Mouse (Mus musculus) intestine, embryonic 14.5 days (tissue): ENCODE measurements around the gene Tpsb2. TPM values are rescaled to one million over a fixed set of nuclear protein-coding genes. Genes with fewer than 3 reads are reported as not detected.
A peak's percentile ranks its signal among the peaks of the same experiment; 100 is the strongest.

Source experiments
- ATAC-seq: fragments of 200-750 bp; cut with Nextera tagmentation; replicated peaks from 2 replicates; pipeline ENCODE4 v1.8.0; 2017; ENCODE audit warnings: low read depth, moderate number of reproducible peaks, moderate TSS enrichment, moderate library complexity; ENCODE audit not compliant: low FRiP score, low TSS enrichment
- DNase-seq: peaks from one replicate; pipeline ENCODE4 v3.0.0-alpha.2; 2018; ENCODE audit warnings: low spot score
- H3K27ac ChIP-seq: fragments of 300-500 bp; sonication (generic); 2 replicates; pipeline ENCODE4 v1.5.1; 2014; ENCODE audit warnings: low read depth, mild to moderate bottlenecking, control low read depth
- H3K27me3 ChIP-seq: fragments of 300-500 bp; sonication (generic); replicated peaks from 2 replicates; pipeline ENCODE4 v1.6.1; 2014; ENCODE audit warnings: low read length, control low read depth; ENCODE audit not compliant: control insufficient read depth, insufficient read depth
- H3K36me3 ChIP-seq: fragments of 300-500 bp; sonication (generic); 2 replicates; pipeline ENCODE4 v1.6.1; 2014; ENCODE audit warnings: low read length, control low read depth; ENCODE audit not compliant: control insufficient read depth, insufficient read depth
- H3K4me1 ChIP-seq: fragments of 300-500 bp; sonication (generic); replicated peaks from 2 replicates; pipeline ENCODE4 v1.6.1; 2014; ENCODE audit warnings: low read length, control low read depth, mixed read lengths; ENCODE audit not compliant: control insufficient read depth, insufficient read depth
- H3K4me2 ChIP-seq: fragments of 300-500 bp; sonication (generic); 2 replicates; pipeline ENCODE4 v1.6.1; 2014; ENCODE audit warnings: low read length
- H3K4me3 ChIP-seq: fragments of 300-500 bp; sonication (generic); 2 replicates; pipeline ENCODE4 v1.5.1; 2014; ENCODE audit warnings: low read depth, low read length, control low read depth, mixed read lengths
- H3K9ac ChIP-seq: fragments of 300-500 bp; sonication (generic); 2 replicates; pipeline ENCODE4 v1.6.1; 2014; ENCODE audit warnings: mild to moderate bottlenecking, low read length
- H3K9me3 ChIP-seq: fragments of 300-500 bp; sonication (generic); 2 replicates; pipeline ENCODE4 v1.6.1; 2016; ENCODE audit warnings: low read length, control low read depth; ENCODE audit not compliant: control insufficient read depth
- WGBS: fragments of 180-500 bp; shearing (Covaris S2); extraction: QIAGEN DNeasy Blood & Tissue Kit; methylation state at CpG from one replicate; pipeline ENCODE4 v1.1.7; 2014; 5-methylcytosine and 5-hydroxymethylcytosine counted together
- polyA plus RNA-seq: library from polyadenylated mRNA; unstranded; fragments of >200 nt; fragmentation: Nextera tagmentation; extraction: Ambion mirVana; gene quantifications from 2 replicates; pipeline ENCODE4 v1.2.1, GENCODE M21; 2014

The Tpsb2 gene
- polyA plus RNA-seq, 1 experiment from 2014 or later: 0.66 TPM

GRCm38 (mm10) chr17:25400443-25400842, 34.3 kb downstream of the Tpsb2 start:
- Histone ChIP-seq H3K36me3 (0 out of 2 replicates have a peak, but pooled peaks cover 10% of the 10 kb centered on the region), H3K4me2 (no peak overlapping the region), H3K4me1 (peaks cover 13% of the 10 kb centered on the region), H3K27ac (no peak overlapping the region), H3K9me3 (no peaks in the 10 kb centered on the region), H3K4me3 (no peak overlapping the region), H3K9ac (no peak overlapping the region), H3K27me3 (no peaks in the 10 kb centered on the region)
- WGBS: 10% methylated on average over 7 of the region's 7 CpGs
- DNase-seq: peak; percentile 89
- ATAC-seq: no peak

GRCm38 (mm10) chr17:25401491-25401890, 35.4 kb downstream of the Tpsb2 start:
- 49% methylated on average over 4 of the region's 4 CpGs for WGBS
- peaks cover 24% of the 10 kb centered on the region for H3K4me1 ChIP-seq
- no peak overlapping the region for H3K9ac ChIP-seq
- H3K36me3 ChIP-seq: no peaks in the 10 kb centered on the region
- no peak overlapping the region for H3K4me3 ChIP-seq
- no peak for ATAC-seq
- H3K4me2 ChIP-seq: no peak overlapping the region
- no peaks in the 10 kb centered on the region for H3K9me3 ChIP-seq
- no peak overlapping the region for H3K27ac ChIP-seq
- no peak for DNase-seq
- no peaks in the 10 kb centered on the region for H3K27me3 ChIP-seq

GRCm38 (mm10) chr17:25402224-25402623, 36.1 kb downstream of the Tpsb2 start:
- H3K4me1 ChIP-seq: peaks cover 31% of the 10 kb centered on the region
- H3K9me3 ChIP-seq: no peaks in the 10 kb centered on the region
- ATAC-seq (no peak), DNase-seq (no peak)
- H3K27me3 ChIP-seq: no peaks in the 10 kb centered on the region
- H3K27ac ChIP-seq: no peak overlapping the region
- no peak overlapping the region for H3K9ac ChIP-seq
- 87% methylated on average over 13 of the region's 13 CpGs for WGBS
- H3K4me3 ChIP-seq: no peak overlapping the region
- no peak overlapping the region for H3K4me2 ChIP-seq
- no peaks in the 10 kb centered on the region for H3K36me3 ChIP-seq

DNA sequence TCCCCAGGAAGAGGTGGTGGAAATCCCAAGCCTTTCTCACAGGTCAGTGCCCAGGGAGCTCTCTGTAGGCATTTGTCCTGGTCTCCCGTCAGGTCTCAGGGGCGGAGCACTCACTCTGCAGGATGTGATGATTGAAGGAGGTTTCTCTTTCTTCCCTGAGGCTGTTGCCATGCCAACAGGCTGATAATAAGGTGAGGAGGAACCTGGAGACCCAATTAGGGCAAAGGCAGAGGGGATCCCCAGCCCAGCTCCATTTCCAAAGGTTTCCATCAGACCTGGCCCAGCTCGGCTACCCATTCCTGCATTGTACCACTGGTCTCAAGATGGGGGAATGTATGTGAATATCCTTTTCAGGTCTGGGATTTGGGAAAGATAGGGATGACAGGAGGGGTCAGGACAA, 38.1 kb downstream of the Tpsb2 start:
- Histone ChIP-seq H3K4me3 (no peak overlapping the region), H3K4me2 (no peak overlapping the region), H3K9ac (no peak overlapping the region), H3K4me1 (peaks cover 38% of the 10 kb centered on the region), H3K27ac (no peak overlapping the region), H3K36me3 (no peaks in the 10 kb centered on the region), H3K27me3 (no peaks in the 10 kb centered on the region), H3K9me3 (no peaks in the 10 kb centered on the region)
- no peak for DNase-seq
- ATAC-seq: no peak
- WGBS: 57% methylated on average over 3 of the region's 3 CpGs

DNA sequence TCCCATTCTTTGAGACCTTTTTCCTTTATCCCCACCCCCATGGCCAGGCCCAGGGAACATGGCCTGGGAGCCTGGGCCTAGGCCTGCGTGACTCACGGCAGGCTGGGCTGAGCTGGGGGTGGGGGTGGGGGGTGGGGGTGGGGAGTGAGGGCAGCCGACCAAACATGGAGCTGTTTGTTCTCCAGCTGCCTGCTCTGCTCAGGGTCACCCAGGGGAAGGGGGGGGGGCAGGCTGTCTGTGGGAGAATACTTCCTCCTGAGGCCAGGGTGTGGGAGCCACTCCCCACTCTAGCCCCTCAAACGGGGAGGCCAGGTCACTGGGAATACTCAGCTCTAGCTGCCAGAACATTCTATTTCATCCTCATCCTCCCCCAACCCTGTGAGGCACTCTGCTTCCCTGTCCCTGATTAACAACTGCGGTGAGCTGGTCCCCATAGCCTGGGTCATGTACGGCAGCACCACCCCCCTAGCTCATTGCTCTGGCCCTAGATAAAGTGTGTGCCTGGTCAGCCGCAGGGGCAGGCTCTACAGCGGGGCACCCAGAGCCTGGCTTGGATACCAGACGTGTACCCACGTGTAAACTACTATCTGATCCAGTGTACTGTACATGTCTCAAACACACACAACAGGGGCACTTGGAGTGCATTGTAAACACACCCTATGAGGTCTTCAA, 39.3 kb downstream of the Tpsb2 start:
- 4% methylated on average over 9 of the region's 10 CpGs for WGBS
- H3K27me3 ChIP-seq: no peaks in the 10 kb centered on the region
- no peak overlapping the region; the same call in 1 of the 2 replicates for H3K4me2 ChIP-seq
- H3K36me3 ChIP-seq: no peaks in the 10 kb centered on the region
- H3K4me1 ChIP-seq: peaks cover 38% of the 10 kb centered on the region
- peak; percentile 63 for DNase-seq
- ATAC-seq: peak; percentile 65
- H3K9me3 ChIP-seq: no peaks in the 10 kb centered on the region
- H3K9ac ChIP-seq: no peak overlapping the region
- H3K27ac ChIP-seq: peak overlapping the region; percentile 51
- no peak overlapping the region for H3K4me3 ChIP-seq

GRCm38 (mm10) chr17:25406011-25406441, 39.9 kb downstream of the Tpsb2 start:
- Histone ChIP-seq H3K27ac (peak overlapping the region; percentile 51; the same call in 1 of the 2 replicates), H3K27me3 (no peaks in the 10 kb centered on the region), H3K4me2 (no peak overlapping the region), H3K4me1 (peaks cover 38% of the 10 kb centered on the region), H3K9me3 (no peaks in the 10 kb centered on the region), H3K4me3 (no peak overlapping the region), H3K36me3 (no peaks in the 10 kb centered on the region), H3K9ac (no peak overlapping the region)
- no peak for ATAC-seq
- peak; percentile 55 for DNase-seq
- WGBS: 31% methylated on average over 6 of the region's 6 CpGs

- DNase-seq: no peak
- H3K4me1 ChIP-seq: peaks cover 38% of the 10 kb centered on the region
- no peak for ATAC-seq
- H3K4me2 ChIP-seq: no peak overlapping the region
- no peak overlapping the region for H3K9ac ChIP-seq
- WGBS: 59% methylated on average over 4 of the region's 4 CpGs
- H3K27me3 ChIP-seq: no peaks in the 10 kb centered on the region
- H3K4me3 ChIP-seq: no peak overlapping the region
- no peaks in the 10 kb centered on the region for H3K36me3 ChIP-seq
- H3K9me3 ChIP-seq: no peaks in the 10 kb centered on the region
- H3K27ac ChIP-seq: no peak overlapping the region
These were observed 41.2 kb downstream of the Tpsb2 start for GRCm38 (mm10) chr17:25407352-25407751.

DNA sequence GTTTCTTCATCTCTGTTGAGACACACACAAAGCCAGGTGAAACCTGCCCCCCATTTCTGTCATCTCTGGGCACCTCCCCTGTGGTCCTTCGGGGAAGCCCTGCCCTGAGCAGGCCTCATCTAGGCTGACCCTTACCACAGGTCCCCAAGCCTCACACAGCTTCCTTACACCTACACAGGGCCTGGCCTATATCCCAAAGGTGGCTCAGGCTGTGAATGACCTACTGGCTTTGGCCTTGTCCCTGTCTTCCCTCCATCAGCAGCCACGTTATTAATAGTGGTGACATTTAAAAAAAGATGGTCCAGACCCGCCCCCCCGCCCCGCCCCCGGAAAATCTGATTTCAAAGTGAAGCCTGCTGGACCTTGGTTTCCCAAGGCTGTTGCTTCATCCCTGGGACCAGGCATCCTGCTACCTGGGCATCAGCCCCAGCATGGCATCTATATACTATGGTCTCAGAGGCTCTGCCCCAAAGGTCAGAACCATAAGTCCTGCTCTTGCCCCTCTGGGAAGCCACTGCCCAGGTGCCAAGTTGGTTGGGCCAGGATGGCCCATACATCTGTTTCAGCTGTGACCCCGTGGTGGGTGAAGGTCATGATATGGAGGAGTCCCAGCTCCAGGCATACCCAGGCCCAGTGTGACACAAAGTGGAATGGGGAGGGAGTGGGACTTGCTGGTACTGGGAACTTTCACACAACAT, 42.3 kb downstream of the Tpsb2 start:
- H3K9me3 ChIP-seq: no peaks in the 10 kb centered on the region
- DNase-seq (no peak), ATAC-seq (no peak)
- H3K4me2 ChIP-seq: no peak overlapping the region
- no peak overlapping the region for H3K4me3 ChIP-seq
- H3K36me3 ChIP-seq: no peaks in the 10 kb centered on the region
- WGBS: 84% methylated on average over 7 of the region's 7 CpGs
- H3K27ac ChIP-seq: no peak overlapping the region
- H3K9ac ChIP-seq: no peak overlapping the region
- no peaks in the 10 kb centered on the region for H3K27me3 ChIP-seq
- H3K4me1 ChIP-seq: peaks cover 38% of the 10 kb centered on the region

GRCm38 (mm10) chr17:25409621-25410020, 43.5 kb downstream of the Tpsb2 start:
- no peak overlapping the region for H3K4me2 ChIP-seq
- peaks cover 40% of the 10 kb centered on the region for H3K4me1 ChIP-seq
- WGBS: 64% methylated on average over 7 of the region's 7 CpGs
- H3K9me3 ChIP-seq: no peaks in the 10 kb centered on the region
- H3K4me3 ChIP-seq: no peak overlapping the region
- no peak overlapping the region for H3K27ac ChIP-seq
- no peaks in the 10 kb centered on the region for H3K36me3 ChIP-seq
- ATAC-seq (no peak), DNase-seq (no peak)
- no peak overlapping the region for H3K9ac ChIP-seq
- H3K27me3 ChIP-seq: no peaks in the 10 kb centered on the region
